In genomic region chr9:96632073-96632690, GRCm38 (mm10) we compare ENCODE assay signal across 8 mouse cellular contexts. TPM values are rescaled to one million over a fixed set of nuclear protein-coding genes. Genes with fewer than 3 reads are reported as not detected.
DNase-seq lines count a peak whose midpoint lies in the region; ATAC-seq and TF ChIP-seq lines count a peak whose summit lies in the region.

No protein-coding gene starts in this region.

- H3K4me3 ChIP-seq in liver, adult 2 months (ENCODE audit: insufficient read depth, low read depth, low read length) = no peak overlapping the region
- peak overlapping the region; percentile 82 for H3K4me3 ChIP-seq in heart, embryonic 16.5 days (ENCODE audit: low read length)
- H3K4me3 ChIP-seq in limb, embryonic 11.5 days (ENCODE audit: low read depth, low read length) = no peak overlapping the region
- H3K4me3 ChIP-seq in small intestine, adult 2 months (ENCODE audit: low read depth, low read length) = peak overlapping the region; percentile 65; the same call in 1 of the 2 replicates

- no peak for TF ChIP-seq CTCF in liver, adult 2 months (IDR thresholded peaks at IDR 0.05; ENCODE audit: low read depth, low read length)
- no peak for TF ChIP-seq CTCF in small intestine, adult 2 months (IDR thresholded peaks at IDR 0.05; ENCODE audit: extremely low read depth, insufficient read length, insufficient replicate concordance, low read depth, low read length)

- no peak overlapping the region for H3K9ac ChIP-seq in liver, adult 2 months (ENCODE audit: low read depth, low read length)
- 0 out of 2 replicates have a peak overlapping the region, but pooled peaks have one; percentile 89 for H3K9ac ChIP-seq in heart, embryonic 16.5 days (ENCODE audit: low read length)
- no peak overlapping the region for H3K9ac ChIP-seq in limb, embryonic 11.5 days (ENCODE audit: low read length)

- peaks cover 4% of the 10 kb centered on the region; the same call in 1 of the 2 replicates for H3K4me1 ChIP-seq in liver, adult 2 months (ENCODE audit: control insufficient read depth, insufficient read depth, low read length)
- H3K4me1 ChIP-seq in heart, embryonic 16.5 days (ENCODE audit: control insufficient read depth, insufficient read depth, low read length) = peaks cover 23% of the 10 kb centered on the region
- H3K4me1 ChIP-seq in limb, embryonic 11.5 days (ENCODE audit: control insufficient read depth, insufficient read depth, low read length) = peaks cover 10% of the 10 kb centered on the region
- H3K4me1 ChIP-seq in small intestine, adult 2 months (ENCODE audit: control insufficient read depth, insufficient read depth, insufficient read length, low read length) = peaks cover 25% of the 10 kb centered on the region

- no peak for TF ChIP-seq POLR2A in liver, adult 2 months (IDR thresholded peaks at IDR 0.05; ENCODE audit: extremely low read depth, insufficient read depth, low read length)
- TF ChIP-seq POLR2A in small intestine, adult 2 months (IDR thresholded peaks at IDR 0.05; ENCODE audit: low read depth, low read length) = no peak

- WGBS in liver, adult 2 months = 59% methylated on average over 6 of the region's 6 CpGs
- WGBS in heart, embryonic 16.5 days = 64% methylated on average over 6 of the region's 6 CpGs
- WGBS in limb, embryonic 11.5 days = 55% methylated on average over 6 of the region's 6 CpGs
- WGBS in small intestine, adult 2 months = 20% methylated on average over 6 of the region's 6 CpGs

- peak; percentile 17 for DNase-seq in liver, adult 2 months (ENCODE audit: extremely low read depth, low read depth, low spot score)
- no peak for DNase-seq in liver
- DNase-seq in limb, embryonic 11.5 days (ENCODE audit: low spot score) = no peak
- no peak for DNase-seq in right cerebral cortex, adult 18-20 months
- no peak for DNase-seq in gastrocnemius, postnatal 25 days
- DNase-seq in gastrocnemius, postnatal 14 days = no peak

- intact Hi-C loops in gastrocnemius, postnatal 14 days (cut with DNase I; ENCODE audit: low total_unique reads) = no loop called here

- H3K36me3 ChIP-seq in liver, adult 2 months (ENCODE audit: control insufficient read depth, insufficient read depth, low read length) = no peaks in the 10 kb centered on the region
- H3K36me3 ChIP-seq in heart, embryonic 16.5 days (ENCODE audit: control insufficient read depth, insufficient read depth) = no peaks in the 10 kb centered on the region
- no peaks in the 10 kb centered on the region for H3K36me3 ChIP-seq in limb, embryonic 11.5 days (ENCODE audit: control insufficient read depth, insufficient read depth, low read length)
- H3K36me3 ChIP-seq in small intestine, adult 2 months (ENCODE audit: control insufficient read depth, insufficient read depth, low read length) = no peaks in the 10 kb centered on the region

- no peak overlapping the region for H3K27ac ChIP-seq in liver, adult 2 months (replicated peaks; ENCODE audit: insufficient read depth, low read depth, low read length)
- no peak overlapping the region for H3K27ac ChIP-seq in heart, embryonic 16.5 days (ENCODE audit: low read length)
- H3K27ac ChIP-seq in limb, embryonic 11.5 days (replicated peaks; ENCODE audit: low read depth, low read length) = no peak overlapping the region
- peak overlapping the region; percentile 86 for H3K27ac ChIP-seq in small intestine, adult 2 months (ENCODE audit: insufficient read depth, low read depth, low read length)

- ATAC-seq in heart, embryonic 16.5 days (replicated peaks; ENCODE audit: extremely low read depth, insufficient read depth, low FRiP score) = no peak
- no peak for ATAC-seq in limb, embryonic 11.5 days (ENCODE audit: insufficient number of reproducible peaks, low FRiP score, low TSS enrichment, low read depth)

- no peaks in the 10 kb centered on the region for H3K27me3 ChIP-seq in liver, adult 2 months (ENCODE audit: control insufficient read depth, insufficient read depth, low read length)
- 0 out of 2 replicates have a peak, but pooled peaks cover 2% of the 10 kb centered on the region for H3K27me3 ChIP-seq in heart, embryonic 16.5 days (ENCODE audit: control insufficient read depth, insufficient read depth, low read length)
- H3K27me3 ChIP-seq in limb, embryonic 11.5 days (ENCODE audit: control insufficient read depth, insufficient read depth, low read length) = no peaks in the 10 kb centered on the region
- H3K27me3 ChIP-seq in small intestine, adult 2 months (ENCODE audit: control insufficient read depth, insufficient read depth, low read length) = no peaks in the 10 kb centered on the region

- H3K4me2 ChIP-seq in heart, embryonic 16.5 days (ENCODE audit: low read depth, low read length) = peak overlapping the region; percentile 82
- H3K4me2 ChIP-seq in limb, embryonic 11.5 days (ENCODE audit: low read depth, severe bottlenecking) = peak overlapping the region; percentile 87

- no peaks in the 10 kb centered on the region for H3K79me2 ChIP-seq in liver, adult 2 months (ENCODE audit: control insufficient read depth, insufficient read depth, low read length)

- no peaks in the 10 kb centered on the region for H3K9me3 ChIP-seq in heart, embryonic 16.5 days (replicated peaks; ENCODE audit: control insufficient read depth, low read length)
- no peaks in the 10 kb centered on the region for H3K9me3 ChIP-seq in limb, embryonic 11.5 days (ENCODE audit: control insufficient read depth, low read length)

RNA-seq across cellular contexts. Expression of gene Rasa2, which starts 0.8 kb away (rescaled TPM):
- 1.6 and 1.7 TPM in 2 replicates for total RNA-seq in liver, adult 2 months (2014; rRNA removed)
- 0.22 and 0.38 TPM in 2 replicates for polyA plus RNA-seq in liver, adult 2 months (2012; rRNA removed)
- polyA plus RNA-seq in heart, embryonic 16.5 days (2015; fragmentation: Nextera tagmentation; extraction: Ambion mirVana) = 13.3 and 13.4 TPM in 2 replicates
- 20.1 and 20.6 TPM in 2 replicates for polyA plus RNA-seq in limb, embryonic 11.5 days (2014; fragmentation: Nextera tagmentation; extraction: Ambion mirVana)
- polyA plus RNA-seq in small intestine, adult 2 months (2012; rRNA removed) = 0.98 and 2.6 TPM in 2 replicates
- total RNA-seq in gastrocnemius, postnatal 25 days (2021) = 1 to 10 TPM; 2.2 to 3.7 TPM
- 1 to 10 TPM; 3.0 to 4.1 TPM for total RNA-seq in gastrocnemius, postnatal 14 days (2021)

Comparison
In these comparisons a context has a peak if more than half of its experiments do, and no peak if none do; other contexts are left out.
1. H3K4me3 ChIP-seq: peak in heart, embryonic 16.5 days (single experiment) and small intestine, adult 2 months (single experiment); none in liver, adult 2 months (single experiment) and limb, embryonic 11.5 days (single experiment).